Mouse (Mus musculus) testis, adult 2 months (tissue): Measurements from ENCODE around the gene Mettl22.

ENCODE experiments used
- CTCF ChIP-seq: fragments of 200-500 bp; IDR thresholded peaks from 2 replicates; pipeline ENCODE4 v1.5.1; 2012; ENCODE audit warnings: low read depth, mild to moderate bottlenecking, inconsistent platforms, low read length, moderate library complexity; ENCODE audit not compliant: control insufficient read depth, insufficient read depth, insufficient replicate concordance
- POLR2A ChIP-seq: fragments of 200-500 bp; IDR thresholded peaks from 2 replicates; pipeline ENCODE4 v1.6.1; 2012; ENCODE audit warnings: low read depth, mild to moderate bottlenecking, inconsistent platforms, low read length, moderate library complexity; ENCODE audit not compliant: control insufficient read depth

DNA sequence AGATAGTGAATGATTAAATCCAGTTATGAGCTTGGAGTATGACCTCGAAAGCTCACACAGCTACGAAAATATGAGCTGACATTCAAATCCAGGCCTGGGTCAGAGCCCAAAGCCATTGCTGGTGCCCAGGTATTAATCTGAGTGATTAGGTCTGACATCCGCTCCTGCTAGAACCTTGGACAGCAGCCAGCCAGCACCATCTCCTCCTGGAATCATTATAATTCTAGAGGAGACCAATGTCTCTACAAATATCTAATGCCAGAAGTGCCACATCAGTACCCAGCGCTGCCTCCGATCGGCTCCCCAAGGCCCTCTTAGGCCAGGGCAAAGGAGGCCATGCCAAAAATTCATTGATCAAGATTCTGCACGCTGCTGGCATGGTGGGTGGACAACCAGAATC, 25.7 kb upstream of the Mettl22 start:
- no peak for TF ChIP-seq POLR2A
- TF ChIP-seq CTCF: no peak
